Mouse (Mus musculus): ENCODE measurements around the gene Ptpa.

DNA sequence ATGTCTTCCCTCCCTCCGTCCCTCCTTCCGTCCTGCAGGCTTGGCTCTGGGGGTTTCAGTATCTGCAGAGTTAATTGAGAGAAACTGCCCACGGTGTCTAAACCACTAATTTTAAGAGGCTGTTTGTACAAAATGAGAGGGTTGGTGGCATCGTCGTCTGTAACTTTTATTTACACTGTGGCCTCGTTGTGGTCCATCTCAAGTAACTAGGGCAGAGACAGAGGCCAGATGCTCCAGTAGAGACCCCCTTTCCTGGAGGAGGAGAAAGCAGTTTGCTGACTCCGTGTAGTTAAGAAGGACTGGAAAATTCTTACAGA lies 768 bp downstream of the Ptpa start:
- TF ChIP-seq CTCF (IDR thresholded peaks at IDR 0.05; ENCODE audit: low read depth, low read length) (no peak), POLR2A (IDR thresholded peaks at IDR 0.05; ENCODE audit: extremely low read depth, insufficient read depth, low read length) (no peak)

Data from liver, adult 2 months (tissue).